Mouse (Mus musculus): ENCODE measurements around the gene Med26.

- no peak for TF ChIP-seq CTCF (conservative IDR thresholded peaks at IDR 0.05; ENCODE audit: low read length)
- no peak for TF ChIP-seq POU5F1 (IDR thresholded peaks at IDR 0.05; ENCODE audit: borderline replicate concordance, low read length)
Observed at GRCm38 (mm10) chr8:72547122-72547801, 808 bp downstream of the Med26 start.

Measured in E14TG2a.4 (cell line).